Mouse (Mus musculus) 3T3-L1 (cell line): Measurements from ENCODE around the gene Opn4.

Experiments
- DNase-seq: peaks from one replicate; pipeline ENCODE4 v3.0.0-alpha.2; 2015; ENCODE audit warnings: low read depth, low spot score

Gene Opn4

GRCm38 (mm10) chr14:34599941-34600340 lies at the start of gene Opn4:
Gene Opn4 (minus strand): TSS chr14:34600142.
- no peak for DNase-seq

GRCm38 (mm10) chr14:34647870-34648475 lies 48.0 kb upstream of the Opn4 start:
- no peak for DNase-seq

GRCm38 (mm10) chr14:34644140-34644539 lies 44.2 kb upstream of the Opn4 start:
- DNase-seq, result no peak

GRCm38 (mm10) chr14:34635721-34636120 lies 35.8 kb upstream of the Opn4 start:
- no peak for DNase-seq

- no peak for DNase-seq
Observed at GRCm38 (mm10) chr14:34635192-34635591, 35.2 kb upstream of the Opn4 start.

GRCm38 (mm10) chr14:34632722-34633448 lies 32.9 kb upstream of the Opn4 start:
- no peak for DNase-seq

GRCm38 (mm10) chr14:34626824-34627223 lies 26.9 kb upstream of the Opn4 start:
- DNase-seq, result no peak

GRCm38 (mm10) chr14:34623531-34624210 lies 23.7 kb upstream of the Opn4 start:
- DNase-seq, result no peak

GRCm38 (mm10) chr14:34623074-34623473 lies 23.1 kb upstream of the Opn4 start:
- no peak for DNase-seq

- peak; percentile 49 for DNase-seq
Observed at GRCm38 (mm10) chr14:34620611-34621376, 20.9 kb upstream of the Opn4 start.

GRCm38 (mm10) chr14:34618808-34619207 lies 18.9 kb upstream of the Opn4 start:
- no peak for DNase-seq

GRCm38 (mm10) chr14:34616821-34617220 lies 16.9 kb upstream of the Opn4 start:
- DNase-seq, result peak; percentile 89

GRCm38 (mm10) chr14:34615625-34616024 lies 15.7 kb upstream of the Opn4 start:
- DNase-seq, result no peak

GRCm38 (mm10) chr14:34615082-34615481 lies 15.1 kb upstream of the Opn4 start:
- peak; percentile 9 for DNase-seq

GRCm38 (mm10) chr14:34614551-34614950 lies 14.6 kb upstream of the Opn4 start:
- DNase-seq, result no peak

- no peak for DNase-seq
Observed at GRCm38 (mm10) chr14:34613523-34613922, 13.6 kb upstream of the Opn4 start.

GRCm38 (mm10) chr14:34612222-34612621 lies 12.3 kb upstream of the Opn4 start:
- peak; percentile 28 for DNase-seq

GRCm38 (mm10) chr14:34611591-34611990 lies 11.6 kb upstream of the Opn4 start:
- no peak for DNase-seq

GRCm38 (mm10) chr14:34601910-34602309 lies 2.0 kb upstream of the Opn4 start:
- no peak for DNase-seq

- no peak for DNase-seq
Observed at GRCm38 (mm10) chr14:34595596-34596255, 4.2 kb downstream of the Opn4 start.

GRCm38 (mm10) chr14:34591741-34592535 lies 8.0 kb downstream of the Opn4 start:
- DNase-seq, result no peak
